Mouse (Mus musculus) MEL (cell line): ENCODE measurements at regions not wholly inside any gene's neighbourhood (a gene's known extent, or its start where the extent isn't known, plus 50 kb on each side); places are given as distances from the start of the nearest gene placed in this dataset.

Experiments used
- DNase-seq: peaks from one replicate; pipeline ENCODE4 v3.0.0; 2011; ENCODE audit warnings: low read depth, low spot score
- H3K27ac ChIP-seq: 2 replicates; pipeline ENCODE4 v1.5.1; 2012; ENCODE audit warnings: low read depth, mild to moderate bottlenecking, control low read depth, low read length, moderate library complexity; ENCODE audit not compliant: control insufficient read depth
- H3K27me3 ChIP-seq, 2 experiments: fragments of 150-350 bp in 1 of 2; sonication (generic) in 1 of 2; 2 replicates each; pipeline ENCODE4 v1.6.1; 2012; ENCODE audit warnings: low read length in 2 of 2, mild to moderate bottlenecking in 2 of 2, improper control_type of control experiment in 1 of 2, moderate library complexity in 1 of 2; ENCODE audit not compliant: insufficient read depth in 2 of 2, control insufficient read depth in 1 of 2
- H3K36me3 ChIP-seq, 2 experiments: 2 replicates each; pipeline ENCODE4 v1.6.1; 2012 to 2014; ENCODE audit warnings: low read length in 2 of 2, improper control_type of control experiment in 1 of 2, inconsistent platforms in 1 of 2, mild to moderate bottlenecking in 1 of 2; ENCODE audit not compliant: insufficient read depth in 2 of 2, control insufficient read depth in 1 of 2
- H3K4me1 ChIP-seq, 2 experiments: fragments of 150-350 bp in 1 of 2; sonication (generic) in 1 of 2; 2 replicates each; pipeline ENCODE4 v1.6.1; 2012; ENCODE audit warnings: low read length in 2 of 2, improper control_type of control experiment in 1 of 2, mild to moderate bottlenecking in 1 of 2; ENCODE audit not compliant: insufficient read depth in 2 of 2, control insufficient read depth in 1 of 2
- H3K4me3 ChIP-seq, 2 experiments: fragments of 150-350 bp in 1 of 2; sonication (generic) in 1 of 2; 2 replicates each; pipeline ENCODE4 v1.5.1; 2012; ENCODE audit warnings: low read depth in 2 of 2, low read length in 2 of 2, mild to moderate bottlenecking in 2 of 2, moderate library complexity in 2 of 2, control low read depth in 1 of 2, improper control_type of control experiment in 1 of 2; ENCODE audit not compliant: control insufficient read depth in 1 of 2, insufficient read depth in 1 of 2
- H3K79me2 ChIP-seq: 2 replicates; pipeline ENCODE4 v1.6.1; 2012; ENCODE audit warnings: mild to moderate bottlenecking, low read length, moderate library complexity; ENCODE audit not compliant: control insufficient read depth, poor library complexity, insufficient read depth
- H3K9ac ChIP-seq: 2 replicates; pipeline ENCODE4 v1.6.1; 2012; ENCODE audit warnings: low read depth, mild to moderate bottlenecking, control low read depth, low read length, moderate library complexity; ENCODE audit not compliant: control insufficient read depth, poor library complexity, severe bottlenecking
- H3K9me3 ChIP-seq: fragments of 150-350 bp; sonication (generic); replicated peaks from 2 replicates; pipeline ENCODE4 v1.6.1; 2012; ENCODE audit warnings: mild to moderate bottlenecking, low read length, improper control_type of control experiment, moderate library complexity; ENCODE audit not compliant: insufficient read depth
- CHD1 ChIP-seq: IDR thresholded peaks from 2 replicates; pipeline ENCODE4 v1.6.1; 2012; ENCODE audit warnings: low read depth, mild to moderate bottlenecking, inconsistent platforms, low read length, improper control_type of control experiment
- CTCF ChIP-seq, 3 experiments: IDR thresholded peaks in 2 of 3; conservative IDR thresholded peaks in 1 of 3; 2 replicates each; pipeline ENCODE4 v1.5.1; 2011 to 2012; ENCODE audit warnings: low read length in 3 of 3, low read depth in 2 of 3, mild to moderate bottlenecking in 2 of 3, improper control_type of control experiment in 1 of 3, inconsistent platforms in 1 of 3, mixed read lengths in 1 of 3, moderate library complexity in 1 of 3; ENCODE audit not compliant: control insufficient read depth in 1 of 3, insufficient read depth in 1 of 3, poor library complexity in 1 of 3, severe bottlenecking in 1 of 3
- E2F4 ChIP-seq: IDR thresholded peaks from 2 replicates; pipeline ENCODE4 v1.6.1; 2011; ENCODE audit warnings: low read depth, low read length, improper control_type of control experiment, borderline replicate concordance
- ELF1 ChIP-seq: IDR thresholded peaks from 2 replicates; pipeline ENCODE4 v1.6.1; 2014; ENCODE audit warnings: low read depth, mild to moderate bottlenecking, inconsistent platforms, low read length, improper control_type of control experiment, moderate library complexity
- GABPA ChIP-seq: IDR thresholded peaks from 2 replicates; pipeline ENCODE4 v1.6.1; 2012; ENCODE audit warnings: low read depth, mild to moderate bottlenecking, inconsistent platforms, low read length, improper control_type of control experiment, moderate library complexity
- HCFC1 ChIP-seq: IDR thresholded peaks from 2 replicates; pipeline ENCODE4 v1.6.1; 2012; ENCODE audit warnings: low read depth, mild to moderate bottlenecking, inconsistent platforms, low read length, improper control_type of control experiment, moderate library complexity
- JUND ChIP-seq: IDR thresholded peaks from 2 replicates; pipeline ENCODE4 v1.6.1; 2011; ENCODE audit warnings: low read depth, mild to moderate bottlenecking, improper control_type of control experiment, low read length
- MAFK ChIP-seq: IDR thresholded peaks from 2 replicates; pipeline ENCODE4 v1.6.1; 2011; ENCODE audit warnings: low read depth, mild to moderate bottlenecking, low read length, improper control_type of control experiment, borderline replicate concordance
- MAX ChIP-seq: IDR thresholded peaks from 2 replicates; pipeline ENCODE4 v1.6.1; 2011; ENCODE audit warnings: low read length, improper control_type of control experiment
- MAZ ChIP-seq: IDR thresholded peaks from 2 replicates; pipeline ENCODE4 v1.6.1; 2012; ENCODE audit warnings: low read depth, mild to moderate bottlenecking, inconsistent platforms, low read length, improper control_type of control experiment
- MXI1 ChIP-seq: IDR thresholded peaks from 2 replicates; pipeline ENCODE4 v1.6.1; 2011; ENCODE audit warnings: mild to moderate bottlenecking, low read depth, low read length, improper control_type of control experiment
- NRF1 ChIP-seq: IDR thresholded peaks from 2 replicates; pipeline ENCODE4 v1.6.1; 2014; ENCODE audit warnings: low read depth, mild to moderate bottlenecking, inconsistent platforms, low read length, improper control_type of control experiment, moderate library complexity; ENCODE audit not compliant: poor library complexity, insufficient read depth, severe bottlenecking
- POLR2AphosphoS5 ChIP-seq: IDR thresholded peaks from 2 replicates; pipeline ENCODE4 v1.6.1; 2012; ENCODE audit warnings: low read depth, borderline replicate concordance, mild to moderate bottlenecking, inconsistent platforms, low read length, moderate library complexity, mixed read lengths
- RCOR1 ChIP-seq: IDR thresholded peaks from 2 replicates; pipeline ENCODE4 v1.6.1; 2012; ENCODE audit warnings: low read depth, mild to moderate bottlenecking, inconsistent platforms, low read length, improper control_type of control experiment
- SIN3A ChIP-seq: IDR thresholded peaks from 2 replicates; pipeline ENCODE4 v1.6.1; 2012; ENCODE audit warnings: low read length, improper control_type of control experiment, inconsistent platforms
- SMC3 ChIP-seq: IDR thresholded peaks from 2 replicates; pipeline ENCODE4 v1.6.1; 2011; ENCODE audit warnings: low read depth, low read length, improper control_type of control experiment
- TAL1 ChIP-seq: IDR thresholded peaks from 2 replicates; pipeline ENCODE4 v1.6.1; 2012; ENCODE audit warnings: mild to moderate bottlenecking, inconsistent platforms, low read length, moderate library complexity, mixed read lengths
- TBP ChIP-seq: IDR thresholded peaks from 2 replicates; pipeline ENCODE4 v1.8.0; 2011; ENCODE audit warnings: low read depth, low read length, improper control_type of control experiment
- TCF12 ChIP-seq: IDR thresholded peaks from 2 replicates; pipeline ENCODE4 v1.6.1; 2014; ENCODE audit warnings: low read depth, mild to moderate bottlenecking, inconsistent platforms, low read length, improper control_type of control experiment, moderate library complexity
- UBTF ChIP-seq: IDR thresholded peaks from 2 replicates; pipeline ENCODE4 v1.6.1; 2012; ENCODE audit warnings: low read depth, mild to moderate bottlenecking, inconsistent platforms, low read length, improper control_type of control experiment, moderate library complexity, borderline replicate concordance; ENCODE audit not compliant: insufficient read depth
- USF1 ChIP-seq: IDR thresholded peaks from 2 replicates; pipeline ENCODE4 v1.6.1; 2014; ENCODE audit warnings: low read depth, mild to moderate bottlenecking, inconsistent platforms, low read length, improper control_type of control experiment, moderate library complexity
- USF2 ChIP-seq, 2 experiments: IDR thresholded peaks; 2 replicates each; pipeline ENCODE4 v1.6.1; 2011 to 2012; ENCODE audit warnings: improper control_type of control experiment in 2 of 2, low read length in 2 of 2, borderline replicate concordance in 1 of 2, inconsistent platforms in 1 of 2, low read depth in 1 of 2, mild to moderate bottlenecking in 1 of 2; ENCODE audit not compliant: insufficient read depth in 1 of 2

DNA sequence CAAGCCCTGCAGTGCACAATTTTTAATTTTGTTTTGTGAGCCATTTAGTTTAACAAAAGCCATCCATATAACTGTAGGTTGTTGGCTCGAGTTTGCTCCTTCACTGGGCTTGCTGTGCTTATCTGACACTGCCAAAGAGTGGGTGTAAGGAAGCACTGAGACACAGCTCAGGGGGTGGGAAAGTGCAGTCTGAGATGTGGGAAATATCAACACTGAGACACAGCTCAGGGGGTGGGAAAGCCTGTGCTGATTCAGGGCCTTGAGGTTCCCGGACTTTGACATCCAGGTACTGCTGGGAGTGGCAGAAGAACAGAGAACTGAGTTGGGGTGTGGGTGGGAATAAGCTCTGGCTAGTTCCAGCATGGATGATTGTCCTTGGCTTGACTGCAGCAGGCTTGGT lies 324.4 kb upstream of the Slc39a10 start:
- Histone ChIP-seq H3K27ac (no peak overlapping the region), H3K9ac (no peak overlapping the region), H3K4me1 (no peaks in the 10 kb centered on the region), H3K9me3 (no peaks in the 10 kb centered on the region), H3K79me2 (no peaks in the 10 kb centered on the region), H3K36me3 (no peaks in the 10 kb centered on the region), H3K4me3 (no peak overlapping the region), H3K27me3 (no peaks in the 10 kb centered on the region)
- no peak for DNase-seq
- TF ChIP-seq MXI1 (no peak), HCFC1 (no peak), GABPA (no peak), CTCF (IDR thresholded peaks at IDR 0.05 in 2 of 3, conservative IDR thresholded peaks at IDR 0.05 in 1 of 3; ENCODE audit: control insufficient read depth in 1 of 3, insufficient read depth in 1 of 3, low read depth in 2 of 3, low read length in 3 of 3, poor library complexity in 1 of 3, severe bottlenecking in 1 of 3) (no peak), POLR2AphosphoS5 (no peak), NRF1 (no peak), E2F4 (no peak), TBP (no peak)

DNA sequence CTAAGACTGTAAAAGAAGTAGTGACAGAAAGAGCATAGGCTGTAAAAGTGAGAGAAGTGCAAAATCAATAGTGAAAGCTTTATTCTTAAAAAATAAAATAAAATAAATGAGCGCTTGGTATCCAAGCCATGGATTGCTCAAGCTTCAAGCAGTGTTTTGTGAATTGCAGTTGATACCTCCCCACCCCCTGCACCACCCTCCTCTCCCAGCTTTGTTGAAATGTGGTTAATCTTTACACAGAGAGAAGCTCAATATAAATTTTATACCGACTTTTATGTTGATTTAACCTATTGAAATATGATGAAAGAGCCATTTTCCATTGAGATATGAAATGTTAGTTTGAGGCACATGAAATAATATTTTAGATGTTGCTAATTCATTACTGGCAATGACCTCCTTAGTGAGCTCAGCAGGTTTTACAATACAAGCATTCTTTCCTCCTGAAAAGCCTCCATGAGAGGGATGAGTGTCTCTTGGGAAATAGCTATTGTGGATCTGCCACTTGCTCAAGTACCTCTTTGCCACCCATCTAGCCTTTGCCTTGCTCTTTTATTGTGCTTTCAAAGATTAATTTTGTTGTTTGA lies 323.9 kb upstream of the Slc39a10 start:
- no peaks in the 10 kb centered on the region for H3K36me3 ChIP-seq
- DNase-seq, result no peak
- H3K4me1 ChIP-seq, result no peaks in the 10 kb centered on the region
- H3K9ac ChIP-seq, result no peak overlapping the region
- no peaks in the 10 kb centered on the region for H3K79me2 ChIP-seq
- TF ChIP-seq RCOR1 (no peak), ELF1 (no peak), NRF1 (no peak), USF1 (no peak), SIN3A (no peak), MAFK (no peak), CHD1 (no peak), SMC3 (no peak), USF2 (IDR thresholded peaks at IDR 0.05; ENCODE audit: borderline replicate concordance in 1 of 2, insufficient read depth in 1 of 2, low read depth in 1 of 2, low read length in 2 of 2) (no peak), POLR2AphosphoS5 (no peak), CTCF (IDR thresholded peaks at IDR 0.05 in 2 of 3, conservative IDR thresholded peaks at IDR 0.05 in 1 of 3; ENCODE audit: control insufficient read depth in 1 of 3, insufficient read depth in 1 of 3, low read depth in 2 of 3, low read length in 3 of 3, poor library complexity in 1 of 3, severe bottlenecking in 1 of 3) (no peak), TCF12 (no peak), MAZ (no peak), TAL1 (no peak), JUND (no peak), MAX (no peak), UBTF (no peak)
- TF ChIP-seq, all 39 proteins: peak for 0
- no peaks in the 10 kb centered on the region for H3K9me3 ChIP-seq
- no peak overlapping the region for H3K27ac ChIP-seq
- H3K27me3 ChIP-seq, result no peaks in the 10 kb centered on the region
- H3K4me3 ChIP-seq, result no peak overlapping the region
